Mouse (Mus musculus) midbrain, embryonic 10.5 days (tissue): ENCODE data around the gene Sec61g. TPM values are rescaled to one million over a fixed set of nuclear protein-coding genes. Genes with fewer than 3 reads are reported as not detected.
"Not testable (repeated sequence)": the region's sequence is repeated elsewhere in the genome, so short reads cannot be mapped to it uniquely, and the experiment has no call there.

ENCODE experiments used
- DNase-seq: peaks from one replicate; pipeline ENCODE4 v3.0.0-alpha.2; 2017; ENCODE audit warnings: low spot score
- H3K27ac ChIP-seq: fragments of 300-500 bp; sonication (generic); replicated peaks from 2 replicates; pipeline ENCODE4 v1.5.1; 2016; ENCODE audit warnings: mild to moderate bottlenecking
- H3K27me3 ChIP-seq: fragments of 300-500 bp; sonication (generic); 2 replicates; pipeline ENCODE4 v1.6.1; 2016; ENCODE audit warnings: low read depth, mild to moderate bottlenecking; ENCODE audit not compliant: poor library complexity, severe bottlenecking
- H3K36me3 ChIP-seq: fragments of 300-500 bp; sonication (generic); 2 replicates; pipeline ENCODE4 v1.6.1; 2016; ENCODE audit warnings: mild to moderate bottlenecking, moderate library complexity
- H3K4me1 ChIP-seq: fragments of 300-500 bp; sonication (generic); 2 replicates; pipeline ENCODE4 v1.6.1; 2016
- H3K4me3 ChIP-seq: fragments of 300-500 bp; sonication (generic); 2 replicates; pipeline ENCODE4 v1.5.1; 2016; ENCODE audit warnings: mild to moderate bottlenecking, moderate library complexity
- H3K9me3 ChIP-seq: fragments of 300-500 bp; sonication (generic); replicated peaks from 2 replicates; pipeline ENCODE4 v1.6.1; 2016; ENCODE audit warnings: mild to moderate bottlenecking
- WGBS: fragments of 180-500 bp; shearing (Covaris S2); methylation state at CpG from one replicate; pipeline ENCODE4 v1.1.7; 2016; 5-methylcytosine and 5-hydroxymethylcytosine counted together
- polyA plus RNA-seq: library from polyadenylated mRNA; unstranded; fragments of >200 nt; fragmentation: Nextera tagmentation; extraction: Ambion mirVana; gene quantifications from 2 replicates; pipeline ENCODE4 v1.2.1, GENCODE M21; 2016

The Sec61g gene
- polyA plus RNA-seq, 1 experiment from 2014 or later, result 45.3 TPM

DNA sequence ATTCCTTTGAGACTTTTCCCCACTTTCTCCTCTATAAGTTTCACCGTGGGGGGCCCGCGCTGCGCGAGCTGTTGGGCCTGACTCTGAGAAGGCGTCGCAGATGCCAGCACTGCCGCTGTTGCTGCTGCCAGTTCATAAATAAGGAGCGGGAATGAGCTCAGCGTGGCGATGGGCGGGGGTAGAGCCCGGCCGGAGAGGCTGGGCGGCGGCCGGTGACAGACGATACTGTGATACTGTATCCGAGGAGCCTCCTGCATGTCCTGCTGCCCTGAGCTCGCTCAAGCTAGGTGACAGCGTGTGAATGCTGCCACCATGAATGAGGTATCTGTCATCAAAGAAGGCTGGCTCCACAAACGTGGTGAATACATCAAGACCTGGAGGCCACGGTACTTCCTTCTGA lies 5.9 kb upstream of the Sec61g start:
- H3K4me1 ChIP-seq, H3K27ac ChIP-seq, H3K36me3 ChIP-seq, DNase-seq, H3K27me3 ChIP-seq, H3K4me3 ChIP-seq, H3K9me3 ChIP-seq: not testable (repeated sequence)
- 69% methylated on average over 23 of the region's 23 CpGs for WGBS

DNA sequence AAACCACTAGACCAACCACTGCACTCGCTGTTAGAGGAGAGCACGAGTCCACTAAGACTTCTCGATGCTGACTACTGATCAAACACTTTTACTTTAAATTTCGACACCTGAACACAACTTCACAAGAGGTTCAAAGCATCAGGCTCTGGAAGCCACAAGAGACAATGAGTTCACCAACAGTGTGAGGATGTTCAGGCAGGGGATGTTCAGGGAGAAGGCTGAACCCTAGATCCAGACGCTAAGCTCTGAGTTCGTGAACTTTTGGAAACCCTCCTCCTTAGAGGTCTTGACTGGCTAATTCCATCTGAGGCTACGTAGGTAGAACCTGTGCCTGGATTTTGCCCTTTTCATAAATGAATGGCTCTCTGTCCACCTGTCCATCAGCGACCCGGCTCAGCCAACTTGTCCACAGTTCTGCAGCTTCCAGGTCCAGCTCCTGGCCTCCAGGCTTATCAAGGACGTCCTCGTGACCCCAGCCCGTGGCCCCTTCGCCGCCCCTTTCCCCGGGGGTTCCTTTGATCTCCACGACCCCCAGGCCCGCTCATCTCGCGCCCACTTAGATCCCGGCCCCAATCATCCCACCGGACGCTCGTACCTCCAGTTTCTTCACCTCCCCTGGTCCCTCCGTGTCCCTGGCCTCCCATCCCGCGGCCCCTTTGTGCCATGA lies 766 bp downstream of the Sec61g start:
- H3K4me1 ChIP-seq, result peaks cover 14% of the 10 kb centered on the region
- H3K27me3 ChIP-seq, result no peaks in the 10 kb centered on the region
- WGBS, result 6% methylated on average over 26 of the region's 26 CpGs
- H3K27ac ChIP-seq, result peak overlapping the region; percentile 95
- H3K9me3 ChIP-seq, result no peaks in the 10 kb centered on the region
- H3K4me3 ChIP-seq, result peak overlapping the region; percentile 94
- DNase-seq, result peak; percentile 13
- peaks cover 39% of the 10 kb centered on the region for H3K36me3 ChIP-seq

DNA sequence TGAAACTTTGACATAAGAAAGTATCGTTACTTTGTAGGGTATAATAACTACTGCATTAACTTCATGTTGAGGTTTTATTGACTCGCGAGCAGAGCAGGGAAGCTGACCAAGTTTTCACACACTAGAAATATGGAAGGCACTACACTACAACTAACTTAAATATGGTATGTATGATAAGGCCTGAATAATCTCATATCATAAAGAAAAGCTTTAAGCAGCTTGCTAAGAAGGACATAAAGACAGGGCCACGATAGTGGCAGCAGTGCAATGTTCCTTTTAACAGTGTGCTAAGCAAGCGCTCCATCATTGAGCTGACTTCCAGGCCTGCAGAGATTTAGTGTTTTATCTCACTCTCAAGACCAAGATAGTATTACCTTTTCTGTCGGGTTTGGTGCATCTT lies 2.3 kb downstream of the Sec61g start:
- DNase-seq, result no peak
- Histone ChIP-seq H3K4me3 (no peak overlapping the region), H3K4me1 (peaks cover 14% of the 10 kb centered on the region), H3K27me3 (no peaks in the 10 kb centered on the region), H3K36me3 (peaks cover 53% of the 10 kb centered on the region), H3K27ac (no peak overlapping the region), H3K9me3 (no peaks in the 10 kb centered on the region)
- 94% methylated on average over 6 of the region's 6 CpGs for WGBS

DNA sequence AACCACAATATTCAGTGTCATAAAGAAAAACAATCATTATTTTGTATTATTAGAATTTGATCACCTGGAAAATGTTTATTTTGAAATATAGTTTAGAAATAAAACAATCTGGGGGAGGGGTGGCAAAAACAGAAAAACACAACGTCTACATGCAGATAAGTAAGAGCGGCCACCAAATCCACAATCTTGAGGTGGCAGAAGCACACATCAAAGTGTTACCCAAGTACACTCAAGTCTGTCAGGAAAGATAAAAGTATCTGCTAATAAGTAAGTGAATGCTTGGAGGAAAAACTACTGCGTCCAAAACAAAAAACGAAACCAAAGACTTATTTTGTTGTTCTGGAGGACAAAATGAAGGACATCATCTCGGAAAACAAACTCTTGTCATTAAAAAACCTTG lies 5.1 kb downstream of the Sec61g start:
- no peaks in the 10 kb centered on the region for H3K27me3 ChIP-seq
- DNase-seq, result no peak
- no peak overlapping the region for H3K4me3 ChIP-seq
- H3K9me3 ChIP-seq, result no peaks in the 10 kb centered on the region
- H3K27ac ChIP-seq, result no peak overlapping the region
- H3K4me1 ChIP-seq, result peaks cover 8% of the 10 kb centered on the region
- 90% methylated on average over 5 of the region's 5 CpGs for WGBS
- H3K36me3 ChIP-seq, result peaks cover 73% of the 10 kb centered on the region

DNA sequence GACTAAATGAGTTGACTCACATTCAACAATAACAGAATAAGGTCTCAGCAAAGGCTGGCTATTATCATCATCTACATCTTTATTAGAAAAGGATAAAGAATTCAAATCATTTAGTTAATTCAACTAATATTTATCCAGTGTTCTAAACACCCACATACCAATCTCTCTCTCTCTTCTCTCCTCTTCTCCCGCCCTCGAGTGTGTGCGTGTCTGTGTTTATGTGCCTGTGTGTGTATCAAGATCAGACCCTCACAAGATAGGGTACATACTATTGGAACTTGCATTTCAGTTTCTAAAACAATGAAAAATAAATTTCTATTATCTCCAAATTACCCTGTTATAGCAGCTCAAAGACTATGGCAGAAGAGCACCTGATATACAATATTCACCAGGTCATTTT lies 5.5 kb downstream of the Sec61g start:
- Histone ChIP-seq H3K9me3 (no peaks in the 10 kb centered on the region), H3K4me1 (peaks cover 8% of the 10 kb centered on the region), H3K27me3 (no peaks in the 10 kb centered on the region), H3K4me3 (no peak overlapping the region), H3K27ac (no peak overlapping the region), H3K36me3 (peaks cover 73% of the 10 kb centered on the region)
- WGBS, result 89% methylated on average over 3 of the region's 3 CpGs
- DNase-seq, result no peak

DNA sequence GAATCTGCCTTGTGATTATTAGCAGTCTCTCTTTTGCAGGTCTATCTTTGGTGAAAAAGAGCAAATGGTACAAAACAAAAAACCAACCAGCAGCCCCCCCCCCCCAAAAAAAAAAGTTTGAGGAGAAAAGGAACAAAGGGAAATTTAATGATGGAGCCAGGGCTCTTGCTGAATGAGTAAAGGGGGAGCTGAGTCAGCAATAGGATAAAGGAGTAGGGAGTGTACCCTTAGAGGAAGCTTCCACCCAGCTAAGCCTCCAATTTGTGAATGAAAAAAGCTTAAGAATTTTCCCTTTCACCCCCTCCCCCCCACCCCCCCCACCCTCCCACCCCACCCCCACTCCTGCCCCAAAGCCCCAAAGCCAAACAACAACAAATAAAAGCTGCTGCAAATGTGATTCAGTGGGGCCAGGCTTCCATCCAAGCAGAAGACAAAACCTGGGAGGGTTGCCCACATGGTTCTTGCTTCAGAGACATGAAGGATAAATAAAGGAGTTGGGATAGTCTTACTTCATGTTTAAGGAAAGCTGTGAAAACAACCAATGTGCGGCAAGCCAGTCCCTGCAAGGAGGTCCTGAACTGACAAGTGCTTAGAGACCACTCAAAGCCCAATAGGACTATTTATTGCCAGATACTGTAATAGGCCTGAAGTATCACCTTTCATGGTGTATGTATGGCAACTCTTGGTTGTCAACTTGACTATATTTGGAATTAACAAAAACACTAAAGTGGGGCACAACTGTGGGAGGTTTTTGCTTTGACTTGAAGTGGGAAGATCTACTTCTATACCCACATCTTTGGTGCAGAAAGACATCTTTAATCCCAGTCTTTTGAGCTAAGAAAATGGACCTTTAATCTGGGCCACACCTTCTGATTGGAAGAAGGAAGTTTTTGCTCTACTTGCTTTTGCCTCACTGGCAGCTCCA lies 9.3 kb downstream of the Sec61g start:
- WGBS, result 48% methylated on average over 1 of the region's 1 CpGs
- H3K4me3 ChIP-seq, result no peak overlapping the region
- no peak overlapping the region for H3K27ac ChIP-seq
- H3K9me3 ChIP-seq, result no peaks in the 10 kb centered on the region
- no peaks in the 10 kb centered on the region for H3K27me3 ChIP-seq
- H3K36me3 ChIP-seq, result peaks cover 48% of the 10 kb centered on the region
- no peak for DNase-seq
- H3K4me1 ChIP-seq, result no peaks in the 10 kb centered on the region

Other genes starting within 250 kb of the Sec61g start
- 3.5 TPM in 2 replicates for gene Egfr, start 243.7 kb upstream of the Sec61g start, polyA plus RNA-seq